Mouse (Mus musculus) spleen, postnatal 36 days (tissue): ENCODE measurements at regions not wholly inside any gene's neighbourhood (a gene's known extent, or its start where the extent isn't known, plus 50 kb on each side); places are given as distances from the start of the nearest gene placed in this dataset.

Experiments
- DNase-seq, 2 experiments: peaks; one replicate each; pipeline ENCODE4 v3.0.0; 2022; ENCODE audit warnings: low spot score in 2 of 2, mixed read lengths in 1 of 2

DNA sequence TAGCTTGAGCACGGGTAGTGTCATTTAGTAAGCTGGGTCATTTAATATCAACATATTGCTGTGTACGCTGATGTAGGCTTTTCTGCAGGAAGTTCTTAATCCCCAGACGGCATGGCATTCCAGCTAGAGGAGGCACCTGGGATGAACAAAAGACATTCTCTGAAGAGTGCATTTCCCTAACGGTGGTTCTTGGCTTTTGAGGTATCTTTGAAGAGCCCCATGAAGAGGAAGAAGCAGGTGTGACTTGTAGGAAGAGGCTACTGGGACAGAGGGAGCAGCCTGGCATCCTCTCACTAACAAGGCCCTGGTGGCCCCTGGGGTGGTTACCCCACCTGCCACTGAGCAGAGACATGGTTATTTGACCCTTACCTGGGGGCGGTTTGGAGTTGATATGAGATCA, 457.7 kb downstream of the Rnf144b start:
- no peak for DNase-seq

DNA sequence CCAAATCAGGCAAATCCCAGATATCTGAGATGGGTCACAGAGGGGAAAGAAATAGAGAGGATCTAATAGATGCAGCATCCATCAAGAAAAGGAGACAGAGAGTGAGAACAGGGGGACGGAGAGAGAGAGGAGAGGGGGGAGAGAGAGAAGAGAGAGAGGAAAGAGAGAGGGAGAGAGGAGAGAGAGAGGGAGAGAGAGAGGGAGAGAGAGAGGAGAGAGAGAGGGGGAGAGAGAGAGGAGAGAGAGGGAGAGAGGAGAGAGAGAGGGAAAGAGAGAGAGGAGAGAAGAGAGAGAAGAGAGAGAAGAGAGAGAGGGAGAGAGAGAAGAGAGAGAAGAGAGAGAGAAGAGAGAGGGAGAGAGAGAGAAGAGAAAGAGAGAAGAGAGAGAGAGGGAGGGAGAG, 462.7 kb downstream of the Rnf144b start:
- DNase-seq = no peak

DNA sequence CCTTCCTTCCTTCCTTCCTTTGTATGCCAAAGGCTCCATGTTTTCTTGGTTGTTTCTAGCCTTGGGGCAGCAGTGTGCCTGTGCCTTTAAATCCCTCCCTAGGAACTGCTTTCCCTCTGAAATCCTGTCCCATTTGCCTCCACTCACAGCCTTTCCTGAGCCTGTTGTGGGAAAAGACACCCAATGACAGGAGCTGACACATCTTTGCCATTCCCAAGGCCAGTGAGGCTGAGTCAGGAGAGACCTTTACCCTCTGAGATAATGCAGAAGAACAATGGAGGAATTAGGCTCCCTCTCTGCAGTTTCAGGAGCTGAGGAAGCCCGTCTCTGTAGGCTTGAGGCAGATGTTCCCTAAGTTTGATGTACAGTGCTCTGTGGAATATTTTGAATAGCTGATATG, 480.2 kb downstream of the Rnf144b start:
- DNase-seq = no peak

DNA sequence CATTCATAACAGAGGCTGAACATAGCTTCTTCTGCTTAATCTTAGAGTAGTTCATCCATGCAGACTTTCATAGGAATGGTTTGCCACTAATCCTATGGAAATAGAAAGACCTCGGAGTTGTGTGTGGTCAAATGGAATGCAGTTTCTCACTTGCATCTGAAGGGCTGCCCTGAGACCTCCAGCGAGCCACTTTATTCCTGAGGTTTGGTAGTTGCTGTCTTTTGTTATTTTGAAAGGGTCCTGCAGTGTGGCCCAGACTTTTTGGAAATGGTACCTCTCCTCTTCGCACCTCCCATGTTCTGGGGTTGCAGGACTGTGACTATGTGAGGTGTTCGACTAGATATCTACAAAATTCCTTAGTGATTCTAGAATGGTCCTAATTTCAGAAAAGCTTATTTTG, 489.0 kb downstream of the Rnf144b start:
- DNase-seq = no peak

DNA sequence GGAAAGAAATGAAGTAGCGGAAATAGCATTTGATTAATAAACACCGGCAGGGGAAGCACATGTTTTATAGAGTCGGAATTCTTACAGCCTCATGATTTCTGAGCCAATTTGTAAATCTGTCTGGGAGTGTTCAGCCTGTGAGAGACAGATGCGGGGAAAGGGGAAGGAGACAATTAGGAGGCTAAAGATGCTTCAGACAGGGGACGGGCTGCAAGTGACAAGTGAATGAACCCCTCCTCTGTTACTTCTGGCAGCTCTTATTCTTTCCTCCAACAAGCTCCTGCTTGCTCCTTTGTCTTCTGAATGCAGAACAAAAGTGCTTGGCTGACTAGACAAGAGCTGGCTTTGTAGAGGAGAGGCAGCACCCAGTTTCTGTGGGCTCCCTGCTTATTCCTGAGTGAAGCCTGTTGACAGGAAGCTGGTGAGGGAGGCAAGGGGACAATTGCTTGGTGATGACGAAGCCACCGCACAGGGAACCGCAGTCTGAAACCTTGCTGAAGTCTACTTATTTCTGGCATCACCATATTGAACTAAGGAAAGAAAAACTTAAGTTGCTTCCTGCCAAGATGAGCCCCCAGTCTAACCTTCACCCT, 514.2 kb downstream of the Rnf144b start:
- DNase-seq = no peak

DNA sequence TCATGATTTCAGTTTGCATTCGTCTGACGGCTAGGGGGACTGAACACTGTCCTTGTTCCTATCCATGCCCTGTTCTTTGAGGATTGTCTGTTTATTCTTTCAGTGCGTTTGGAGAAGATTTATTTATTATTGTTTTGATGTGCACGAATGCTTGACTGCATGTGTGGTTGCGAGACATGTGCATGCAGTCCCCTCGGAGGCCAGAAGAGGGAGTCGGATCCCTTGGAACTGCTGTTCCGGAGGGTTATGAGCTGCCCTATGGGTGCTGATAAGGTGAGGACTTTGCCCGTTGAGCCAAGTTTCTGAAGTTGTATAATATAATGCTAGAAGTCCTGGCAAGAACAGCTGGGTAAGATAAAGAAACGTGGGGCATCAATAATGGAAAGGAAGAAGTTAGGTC, 519.9 kb downstream of the Rnf144b start:
- DNase-seq = no peak

DNA sequence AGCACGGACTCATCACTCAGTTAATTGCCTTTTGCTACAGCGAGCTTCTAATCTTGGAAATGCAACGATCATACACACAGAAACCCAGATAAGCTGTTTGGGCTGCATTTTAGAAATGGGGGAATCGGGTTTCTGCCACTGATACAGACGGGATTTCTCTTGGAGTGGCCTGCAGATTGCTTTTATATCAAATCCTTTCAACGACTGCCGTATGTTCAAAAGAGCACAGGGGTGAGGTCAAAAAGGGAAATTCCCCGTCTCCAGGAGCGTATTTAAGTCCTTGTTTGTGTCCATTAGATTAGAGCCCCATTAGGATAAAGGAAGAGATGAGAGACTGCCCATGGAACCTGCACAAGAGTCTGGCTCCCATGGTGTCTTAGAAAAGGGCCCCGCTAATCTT, 522.6 kb downstream of the Rnf144b start:
- DNase-seq = no peak

DNA sequence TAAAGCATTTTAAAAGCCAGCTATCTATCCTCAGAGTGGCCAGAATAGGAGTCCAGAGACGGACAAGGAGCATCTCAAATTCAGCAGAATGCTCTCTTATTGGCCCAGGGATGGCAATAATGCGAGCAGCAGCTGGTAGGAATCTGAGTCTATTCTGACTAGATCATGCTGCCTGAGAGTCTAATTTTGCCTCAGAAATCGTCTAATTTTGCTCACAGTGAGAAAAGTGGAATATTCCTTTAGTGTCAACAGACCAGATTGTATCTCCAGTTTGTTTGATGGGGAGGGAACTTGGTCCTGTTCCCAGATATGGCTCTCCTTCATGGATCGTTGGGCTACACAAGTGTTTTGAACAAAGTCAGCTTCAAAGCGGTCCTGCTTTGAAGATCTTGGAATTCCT, 525.2 kb downstream of the Rnf144b start:
- DNase-seq = no peak

DNA sequence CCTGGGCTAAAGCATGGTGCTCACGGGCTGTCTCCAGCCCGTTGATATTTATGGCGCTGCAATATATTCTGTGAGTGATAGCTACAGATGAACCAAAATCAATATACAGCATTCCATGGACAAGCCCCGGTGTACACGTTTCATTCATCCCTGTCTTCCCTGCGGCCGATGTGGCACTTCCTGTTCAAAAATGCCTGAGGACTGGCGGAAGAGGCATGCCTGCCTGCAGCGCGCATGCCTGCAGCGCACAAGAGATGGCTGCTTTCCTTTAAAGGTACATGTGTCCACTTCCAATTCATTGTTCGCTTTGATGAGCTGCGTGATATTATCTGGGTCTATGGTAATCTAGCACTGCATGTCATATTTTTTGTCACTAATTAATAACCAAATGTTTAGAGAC, 527.6 kb downstream of the Rnf144b start:
- DNase-seq = no peak

DNA sequence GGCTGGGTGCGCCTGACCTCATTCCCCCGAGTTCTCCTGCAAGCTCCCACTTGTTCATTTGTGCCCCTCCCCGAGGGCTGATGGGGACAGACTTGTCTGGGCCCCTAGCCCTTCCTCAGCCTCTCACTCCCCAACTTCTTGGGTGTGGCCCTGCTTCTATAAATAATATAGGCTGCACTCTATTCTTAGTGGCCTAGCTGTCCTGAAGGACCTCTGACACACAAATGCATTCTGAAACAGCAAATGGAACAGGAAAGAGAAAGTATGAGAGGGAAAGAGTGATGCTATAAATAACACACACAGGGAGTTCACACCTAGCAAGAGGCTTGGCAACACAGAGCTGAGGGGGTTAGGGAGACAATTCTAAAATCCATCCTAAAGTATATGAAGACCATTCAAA, 544.0 kb downstream of the Rnf144b start:
- no peak for DNase-seq

DNA sequence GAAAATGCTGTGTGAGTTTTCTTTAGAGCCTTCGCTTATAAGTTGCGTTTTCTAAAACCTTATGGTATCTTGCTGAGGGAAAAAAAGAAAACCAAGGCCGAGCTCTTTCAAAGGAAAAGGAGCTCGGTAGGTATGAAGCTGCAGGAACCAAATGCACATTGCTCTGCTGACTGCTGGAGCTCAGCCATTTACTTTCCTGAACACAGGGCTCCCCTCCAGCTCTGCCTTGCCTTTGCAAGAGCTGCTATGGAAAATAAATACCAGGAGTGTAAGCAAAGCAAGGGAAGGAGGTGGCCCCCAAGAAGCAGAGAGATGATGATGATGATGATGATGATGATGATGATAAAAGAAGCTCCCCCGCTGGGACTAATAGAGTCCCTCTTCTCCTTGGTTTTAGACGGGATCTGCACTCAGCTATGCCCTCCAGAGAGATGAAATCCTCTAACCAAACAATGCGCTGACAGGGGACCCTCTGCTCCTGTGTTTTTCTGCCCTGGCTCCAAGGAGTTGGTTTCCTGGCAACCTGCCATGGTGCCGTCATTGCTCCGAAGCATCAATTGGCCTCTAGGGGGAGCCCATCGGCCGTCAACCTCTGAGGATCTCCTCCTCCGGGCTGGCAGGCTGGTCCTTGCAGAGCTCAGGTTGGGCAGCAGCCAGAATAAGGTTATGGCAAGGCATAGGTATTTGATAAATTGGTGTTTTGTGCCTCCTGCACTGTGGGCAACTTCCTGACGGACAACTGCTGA, 544.7 kb downstream of the Rnf144b start:
- peak; percentile 4 to 6 for DNase-seq

DNA sequence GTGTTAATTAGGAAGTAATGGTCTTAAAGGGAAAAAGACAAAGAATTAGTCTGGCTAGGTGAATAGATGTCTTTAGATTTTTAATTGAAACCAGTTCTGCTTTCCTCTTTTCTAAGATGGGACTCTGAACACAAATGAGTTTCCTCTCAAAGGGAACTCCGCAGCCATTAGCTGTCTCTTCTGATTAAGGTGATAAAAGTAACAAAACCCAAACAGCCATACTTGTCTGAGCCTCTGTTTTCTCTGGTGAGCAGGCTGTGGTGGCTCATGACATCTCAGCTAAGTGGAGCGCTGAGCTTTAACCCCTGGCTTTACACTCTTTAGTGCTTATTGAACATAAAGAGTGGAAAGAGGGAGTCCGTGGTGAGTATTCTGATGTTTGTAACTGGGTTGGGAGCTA, 565.7 kb downstream of the Rnf144b start:
- no peak for DNase-seq

DNA sequence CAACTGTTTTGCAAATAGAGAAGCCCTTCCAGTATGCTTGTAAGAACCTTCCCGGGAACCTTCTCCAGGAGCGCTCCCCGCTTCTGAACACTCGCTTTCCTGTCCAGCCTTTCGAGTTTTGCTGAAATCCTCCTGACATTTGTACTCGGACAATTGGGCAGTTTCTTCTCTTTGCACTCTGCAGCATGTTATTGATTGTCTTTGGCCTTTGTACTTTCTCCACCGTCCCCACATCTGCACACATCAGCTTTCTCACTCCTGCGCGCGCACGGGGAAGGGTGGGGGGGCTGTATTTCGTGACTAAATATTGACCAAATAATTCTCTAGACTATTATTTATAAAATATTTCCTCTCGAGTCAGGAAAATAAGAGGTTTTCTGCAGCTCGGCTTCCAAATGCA, 567.2 kb upstream of the Id4 start:
- no peak for DNase-seq

DNA sequence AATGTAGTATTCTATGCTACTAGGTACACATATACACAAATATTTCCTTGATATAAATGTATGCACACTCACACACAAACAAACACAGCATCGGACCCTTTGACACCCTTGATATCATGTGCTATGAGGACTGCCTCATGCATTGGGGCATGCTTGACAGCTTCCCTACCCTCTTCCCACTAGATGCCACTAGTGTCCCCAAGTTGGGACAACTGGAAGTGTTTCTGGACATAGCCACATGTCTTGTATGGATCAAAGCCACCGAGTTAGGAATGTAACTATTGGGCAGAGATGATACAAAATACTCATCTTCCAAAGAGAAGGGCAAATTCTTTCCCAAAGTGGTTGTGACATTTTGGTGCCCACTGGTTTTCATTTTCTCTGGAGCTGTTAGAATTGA, 565.2 kb upstream of the Id4 start:
- DNase-seq = no peak

DNA sequence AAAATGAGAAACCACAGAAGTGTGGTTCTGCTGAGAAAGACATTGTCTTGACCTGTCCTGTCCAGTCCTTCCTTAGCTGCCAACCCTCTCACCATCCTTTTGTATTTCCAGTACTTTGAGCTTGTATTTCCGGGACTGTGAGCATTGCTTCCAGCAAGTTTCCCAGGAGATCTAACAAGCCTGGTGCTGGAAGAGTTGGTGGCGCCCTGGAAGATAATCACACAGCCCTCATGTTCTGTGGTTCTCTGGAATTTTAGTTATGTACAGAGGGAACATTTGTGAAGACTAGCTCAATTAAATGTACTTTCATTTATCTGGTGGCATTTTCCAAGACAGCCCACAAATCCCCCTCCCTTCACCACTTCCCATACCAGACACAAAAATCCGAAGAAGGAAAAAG, 560.5 kb upstream of the Id4 start:
- no peak for DNase-seq

DNA sequence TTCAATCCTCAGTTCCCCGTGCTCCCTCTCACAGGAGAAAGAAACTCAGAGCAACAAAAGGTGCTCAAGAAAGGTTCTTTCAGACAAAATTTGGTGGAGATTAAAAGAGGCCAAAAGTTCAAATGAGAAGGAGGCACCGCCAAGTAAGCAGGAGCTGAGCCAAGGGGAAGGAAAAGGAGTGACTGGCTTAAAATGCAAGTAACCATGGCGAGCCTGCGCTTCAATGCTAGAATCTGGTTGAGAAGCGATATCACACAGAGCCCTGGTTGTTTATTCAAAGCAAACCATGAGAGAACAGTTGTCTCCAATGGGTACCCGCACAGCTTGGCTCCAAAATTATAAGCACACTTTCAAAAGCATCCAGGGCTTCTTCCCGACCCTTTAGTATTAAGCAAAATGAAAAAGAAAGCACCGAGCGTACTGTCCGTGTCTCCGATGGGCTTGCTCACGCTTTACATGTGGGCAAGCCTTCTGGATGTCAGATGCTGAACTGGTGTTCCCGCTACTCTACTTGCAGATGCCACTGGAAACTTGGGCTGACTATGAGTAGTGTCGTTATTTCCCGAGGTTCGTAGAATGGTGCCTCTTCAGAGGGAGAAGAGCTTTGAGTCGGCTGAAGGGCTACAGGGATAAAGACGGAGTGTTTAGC, 552.9 kb upstream of the Id4 start:
- no peak for DNase-seq

DNA sequence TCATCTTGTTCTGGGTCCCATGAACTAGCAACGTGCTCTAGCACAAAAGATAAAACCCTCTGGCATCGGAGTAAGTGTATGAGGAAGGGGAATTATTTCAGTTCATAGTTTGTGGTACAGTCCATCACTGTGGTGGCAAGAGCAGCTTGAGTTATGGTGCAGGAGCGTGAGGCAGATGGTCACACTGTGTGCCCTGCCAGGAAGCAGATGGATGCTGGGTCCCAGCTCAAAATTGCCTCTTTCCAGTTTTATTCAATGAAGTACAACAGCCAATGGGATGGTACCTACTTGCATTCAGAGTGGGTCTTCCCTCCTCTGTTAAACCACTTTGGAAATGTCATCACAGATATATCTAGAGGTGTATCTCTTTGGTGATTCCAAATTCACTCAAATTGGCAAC, 551.7 kb upstream of the Id4 start:
- DNase-seq = no peak

DNA sequence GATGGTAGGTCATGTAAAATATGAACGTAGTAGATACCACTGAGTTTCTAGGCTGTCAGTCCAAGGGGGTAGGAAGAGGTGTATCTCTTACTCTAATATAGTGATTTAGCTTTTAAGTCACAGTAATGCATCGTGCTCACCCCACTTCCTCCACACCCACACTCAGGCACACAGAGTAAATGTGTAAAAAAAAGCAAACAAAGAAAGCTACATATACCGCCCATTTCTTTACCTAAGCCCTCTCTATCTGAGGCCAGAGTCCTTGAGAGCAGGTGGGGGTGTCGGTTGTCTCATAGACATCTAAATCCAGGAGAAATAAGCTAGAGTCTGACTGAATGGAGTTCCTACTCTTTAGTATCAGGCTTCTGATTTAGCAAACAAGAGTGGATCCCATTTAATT, 548.5 kb upstream of the Id4 start:
- DNase-seq = no peak

DNA sequence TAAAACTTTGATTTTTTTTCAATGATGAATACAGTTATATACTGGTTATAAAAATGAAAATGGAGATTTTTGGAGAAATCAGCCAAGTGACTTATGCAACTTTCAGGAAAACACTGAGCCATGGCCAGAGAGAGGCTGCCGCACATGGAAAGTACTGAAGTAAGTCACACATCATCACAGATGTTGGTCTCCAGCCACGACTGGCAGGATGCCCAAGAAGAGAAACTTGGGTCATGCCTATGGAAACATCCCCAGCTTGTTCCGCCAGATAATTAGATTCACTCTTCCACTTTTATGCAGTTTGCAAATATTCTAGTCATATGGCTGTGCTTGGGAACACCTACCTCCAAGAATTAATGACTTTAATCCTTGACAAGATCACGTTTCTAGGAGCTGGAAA, 544.8 kb upstream of the Id4 start:
- DNase-seq = no peak

DNA sequence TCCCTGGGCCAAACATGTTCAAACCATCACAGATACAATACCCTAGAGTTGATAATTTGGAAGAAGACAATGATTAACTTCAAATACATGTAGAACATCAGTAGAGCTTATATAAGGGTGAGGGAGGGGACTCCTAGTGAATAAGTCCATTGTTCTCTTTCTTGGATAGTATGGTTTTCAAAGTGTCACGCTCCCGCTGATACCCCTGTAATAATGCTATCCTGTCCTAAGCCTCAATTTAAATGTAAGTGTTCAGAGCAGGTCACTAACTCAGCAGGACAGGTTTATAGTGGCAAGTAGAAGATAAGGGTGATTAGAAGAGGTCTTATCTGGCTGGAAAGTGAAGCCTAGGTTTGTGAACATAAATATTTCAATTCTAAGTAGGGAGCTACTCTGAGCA, 540.4 kb upstream of the Id4 start:
- DNase-seq = no peak

DNA sequence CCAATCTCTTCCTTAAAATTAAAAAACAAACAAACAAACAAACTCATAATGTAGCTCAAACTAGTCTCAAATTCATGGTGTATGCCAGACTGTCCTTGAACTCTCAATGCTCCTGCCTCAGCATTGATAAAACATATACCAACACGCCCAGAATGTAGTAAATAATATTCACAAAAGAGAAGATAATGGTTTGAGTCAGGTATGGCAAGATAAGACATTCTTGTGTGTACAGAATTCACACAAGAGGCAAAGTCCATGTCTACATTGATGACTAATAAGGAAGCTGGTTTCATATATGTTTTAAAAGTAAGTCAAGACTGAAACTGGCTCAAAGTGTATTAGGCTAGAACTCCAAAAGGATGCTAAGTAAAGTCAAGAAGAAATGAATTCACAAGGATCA, 526.6 kb upstream of the Id4 start:
- DNase-seq = no peak

DNA sequence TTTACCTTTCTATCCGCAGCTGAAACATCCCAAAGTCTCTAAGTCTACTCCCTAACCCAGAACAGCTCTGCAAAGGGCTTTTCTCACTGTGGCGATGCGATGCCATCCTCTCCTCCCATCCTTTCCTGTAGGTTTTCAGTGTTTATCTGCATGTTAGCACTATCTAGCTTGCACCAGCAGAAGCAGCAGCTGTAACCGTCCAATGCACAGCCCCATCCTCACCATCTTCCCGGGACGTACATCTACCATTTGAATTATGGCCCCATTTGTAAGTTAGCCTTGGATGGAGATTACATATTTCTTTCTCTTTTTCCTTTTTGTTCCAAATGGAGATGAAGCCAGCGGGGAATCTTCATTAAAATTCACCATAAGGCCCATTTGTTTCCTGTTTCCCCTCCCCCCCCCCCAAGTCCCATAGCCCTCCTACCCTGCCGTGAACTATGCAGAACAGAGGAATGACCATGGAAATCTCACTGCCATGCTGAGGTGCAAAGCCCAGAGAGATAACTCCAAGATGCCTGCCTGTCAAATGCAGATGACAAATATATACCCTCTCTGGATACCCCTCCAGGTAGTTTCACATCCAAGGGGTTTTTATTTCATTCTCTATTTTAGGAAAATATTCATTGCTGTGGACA, 525.5 kb upstream of the Id4 start:
- no peak for DNase-seq

DNA sequence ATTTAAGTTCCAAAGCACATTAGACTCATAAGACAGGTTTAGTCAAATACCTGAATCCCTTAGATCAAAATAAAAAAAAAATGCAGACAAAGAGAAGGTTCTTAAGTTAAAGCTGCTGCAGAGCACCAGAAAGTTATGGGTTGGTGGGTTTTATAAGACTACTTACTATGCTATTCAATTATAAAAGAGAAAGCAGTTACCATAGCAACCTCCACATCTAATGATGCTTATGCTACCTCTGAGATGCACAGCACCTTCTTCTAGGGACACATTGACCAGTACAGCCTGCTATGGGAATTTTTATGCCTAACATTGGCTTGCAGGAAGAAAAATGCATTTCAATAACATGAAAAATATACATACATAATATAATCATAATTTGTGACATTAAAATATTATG, 512.1 kb upstream of the Id4 start:
- DNase-seq = no peak
